Mouse (Mus musculus) spleen, adult 2 months (tissue): ENCODE measurements around the gene 1110004F10Rik.

ENCODE experiments used
- CTCF ChIP-seq: fragments of 200-500 bp; IDR thresholded peaks from 2 replicates; pipeline ENCODE4 v1.5.1; 2011; ENCODE audit warnings: mild to moderate bottlenecking, inconsistent platforms; ENCODE audit not compliant: insufficient read depth, insufficient read length, insufficient replicate concordance; ENCODE audit errors: extremely low read depth
- POLR2A ChIP-seq: fragments of 200-500 bp; IDR thresholded peaks from 2 replicates; pipeline ENCODE4 v1.6.1; 2011; ENCODE audit warnings: low read depth, low read length, inconsistent platforms

GRCm38 (mm10) chr7:116093466-116093850 is 54.3 kb downstream of the 1110004F10Rik start:
- TF ChIP-seq CTCF (no peak), POLR2A (no peak)
